Mouse (Mus musculus): ENCODE data around the gene Actn4.
"Not testable (repeated sequence)": the region's sequence is repeated elsewhere in the genome, so short reads cannot be mapped to it uniquely, and the experiment has no call there.

The Actn4 gene

DNA sequence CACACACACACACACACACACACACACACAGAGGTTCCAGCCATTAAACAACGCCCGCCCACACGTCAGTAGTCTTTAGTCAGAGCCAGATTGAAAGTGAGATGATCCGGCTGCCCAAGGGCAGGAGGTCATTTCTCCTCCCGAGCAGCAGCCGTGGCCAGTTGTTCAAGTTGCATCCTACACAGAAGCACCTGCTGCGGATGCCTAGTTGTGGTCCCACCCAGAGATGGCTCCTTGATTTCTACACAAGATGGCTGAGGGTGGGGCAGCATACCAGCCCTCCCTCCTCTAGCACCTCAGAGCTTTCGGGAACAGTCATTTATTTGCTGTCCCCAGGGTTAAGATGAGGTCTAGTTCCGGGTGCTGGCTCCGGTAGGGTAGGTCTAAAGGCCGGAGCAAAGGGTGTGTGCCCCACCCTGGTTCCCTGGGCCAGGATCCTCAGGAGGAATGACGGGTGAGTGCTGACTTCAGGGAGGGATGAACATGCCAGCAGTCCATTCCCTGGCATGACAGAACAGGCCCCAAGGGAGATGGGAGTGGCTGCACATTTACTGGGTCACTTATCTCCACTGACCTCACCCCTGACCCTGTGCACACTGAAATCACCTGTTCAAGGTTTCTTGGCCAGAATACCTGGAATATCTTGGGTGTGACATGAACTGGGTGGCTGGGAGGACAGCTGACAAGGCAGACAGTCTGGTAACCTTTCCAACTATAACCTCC lies 7.7 kb upstream of the Actn4 start:
- no peak for DNase-seq (ENCODE audit: low read depth)

DNA sequence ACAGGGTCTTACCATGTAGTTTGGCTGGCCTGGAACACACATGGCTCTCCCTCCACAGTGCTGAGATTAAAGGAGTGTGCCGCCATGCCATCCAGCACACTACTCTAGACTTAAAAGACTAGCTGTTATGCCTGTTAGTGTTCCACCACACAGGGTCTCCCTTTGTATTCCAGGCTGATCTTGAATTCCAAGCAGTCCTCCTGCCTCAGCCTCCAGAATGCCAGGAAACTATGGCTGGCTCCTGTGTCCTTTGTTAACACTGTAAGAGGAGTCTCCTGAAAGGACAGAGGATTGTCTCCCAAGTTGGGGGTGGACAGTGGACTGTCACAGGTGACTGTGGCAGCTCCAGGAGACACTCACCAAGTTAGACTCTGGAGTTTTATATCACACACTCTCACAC lies 7.1 kb upstream of the Actn4 start:
- no peak for DNase-seq (ENCODE audit: low read depth)

DNA sequence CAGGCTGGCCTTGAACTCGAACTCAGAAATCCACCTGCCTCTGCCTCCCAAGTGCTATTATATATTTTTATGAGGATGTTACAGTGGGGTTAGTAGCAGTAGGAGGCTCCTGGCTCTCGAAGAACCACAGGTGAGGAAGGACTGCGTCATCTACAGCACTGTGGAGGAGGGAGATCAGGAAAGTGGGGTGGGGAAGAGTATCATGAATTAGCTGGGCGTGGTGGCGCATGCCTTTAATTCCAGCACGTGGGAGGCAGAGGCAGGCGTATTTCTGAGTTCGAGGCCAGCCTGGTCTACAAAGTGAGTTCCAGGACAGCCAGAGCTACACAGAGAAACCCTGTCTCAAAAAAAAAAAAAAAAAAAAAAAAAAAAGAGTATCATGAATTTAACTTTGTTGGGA lies 6.0 kb upstream of the Actn4 start:
- DNase-seq (ENCODE audit: low read depth), result not testable (repeated sequence)

DNA sequence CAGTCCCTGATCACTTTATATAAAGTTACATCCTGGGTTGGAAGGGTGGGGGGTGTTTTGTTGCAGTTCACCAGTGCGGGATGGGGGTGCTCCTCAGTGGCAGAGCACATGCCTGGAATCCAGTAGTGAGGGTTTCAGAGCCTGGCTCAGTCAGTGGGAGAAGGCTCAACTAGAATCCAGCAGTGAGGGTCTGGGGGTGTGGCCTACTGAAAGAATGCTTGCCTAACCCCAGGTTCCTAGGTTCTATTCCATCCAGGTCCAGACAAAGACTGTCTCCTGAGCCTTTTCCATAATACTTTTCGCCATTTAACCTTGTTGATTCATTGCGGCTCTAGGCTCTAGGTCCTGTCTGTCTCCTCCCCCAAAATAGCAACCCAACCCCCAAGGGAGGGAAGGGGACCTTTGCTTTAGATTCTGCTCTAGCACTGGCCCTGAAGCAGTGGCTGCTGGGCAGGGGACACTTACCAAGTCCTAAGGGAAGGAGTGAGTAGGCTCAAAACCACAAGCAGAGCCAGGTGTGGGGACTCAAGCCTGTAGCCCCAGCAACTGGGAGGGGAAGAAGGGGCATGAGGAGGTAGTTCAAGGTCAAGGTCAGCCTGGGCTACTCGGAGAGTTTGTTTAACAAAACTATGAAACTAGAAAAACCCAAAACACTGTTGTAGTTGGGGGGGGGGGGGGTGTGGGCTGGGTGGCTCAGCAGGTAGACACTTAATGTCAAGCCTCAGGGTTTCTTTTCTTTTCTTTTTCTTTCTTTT lies 4.8 kb upstream of the Actn4 start:
- no peak for DNase-seq (ENCODE audit: low read depth)

DNA sequence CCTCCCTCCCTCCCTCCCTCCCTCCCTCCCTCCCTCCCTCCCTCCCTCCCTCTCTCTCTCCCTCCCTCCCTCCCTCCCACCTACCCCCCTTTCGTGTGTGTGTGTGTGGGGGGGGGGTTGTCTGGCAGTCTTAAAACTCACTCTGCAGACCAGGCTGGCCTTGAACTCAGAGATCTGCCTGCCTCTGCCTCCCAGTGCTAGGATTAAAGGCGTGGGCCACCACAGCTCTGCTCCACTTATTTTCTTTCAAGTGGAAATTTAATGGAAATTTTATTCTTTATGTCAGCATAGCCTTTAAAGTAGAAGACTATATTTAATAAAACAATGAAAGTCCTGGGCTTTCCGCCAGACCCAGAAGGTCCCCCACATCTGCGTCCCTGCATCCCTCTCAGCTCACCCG lies 4.0 kb upstream of the Actn4 start:
- DNase-seq (ENCODE audit: low read depth), result no peak

DNA sequence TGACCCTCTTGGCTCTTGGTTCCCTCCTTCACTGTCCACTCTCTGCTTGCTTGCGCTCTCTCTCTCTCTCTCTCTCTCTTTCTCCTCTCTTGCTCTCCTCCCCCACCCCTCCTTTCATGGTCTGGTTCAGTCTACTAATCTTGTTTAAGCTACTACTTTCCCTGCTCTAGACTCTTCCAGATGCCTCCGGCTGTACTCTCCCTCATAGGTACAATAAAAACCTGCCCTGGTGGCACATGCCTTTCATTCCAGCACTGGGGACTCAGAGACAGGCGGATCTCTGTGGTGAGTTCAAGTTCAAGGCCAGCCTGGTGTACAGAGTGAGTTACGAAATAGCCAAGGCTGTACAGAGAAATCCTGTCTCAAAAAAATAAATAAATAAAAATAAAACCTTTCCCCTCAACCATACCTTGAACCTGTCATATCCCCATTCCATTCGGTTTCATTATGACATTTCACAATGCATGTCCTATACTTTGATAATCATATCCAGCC lies 3.3 kb upstream of the Actn4 start:
- DNase-seq (ENCODE audit: low read depth), result no peak

DNA sequence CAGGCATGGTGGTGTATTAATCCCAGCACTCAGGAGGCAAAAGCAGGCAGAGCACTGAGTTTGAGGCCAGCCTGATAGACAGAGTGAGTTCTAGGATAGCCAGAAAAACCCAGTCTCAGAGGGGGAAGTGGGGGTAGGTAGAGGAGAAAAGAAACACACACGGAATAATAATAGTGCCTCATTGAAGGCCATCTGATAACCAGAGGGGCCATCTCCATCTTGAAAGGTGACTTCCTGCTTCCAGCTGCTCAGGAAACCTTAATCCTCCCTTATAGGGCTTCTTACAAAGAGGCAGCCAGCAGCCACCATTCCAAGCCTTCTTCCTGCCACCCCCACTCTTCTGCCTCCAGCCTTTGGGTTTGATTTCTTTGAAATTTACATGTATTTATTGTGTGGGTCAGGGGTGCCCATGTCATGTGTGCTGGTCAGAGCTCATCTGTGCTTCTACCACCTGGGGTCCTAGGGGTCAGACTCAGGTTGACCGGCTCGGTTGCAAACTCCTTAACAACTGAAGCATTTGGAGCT lies 1.3 kb upstream of the Actn4 start:
- no peak for DNase-seq (ENCODE audit: low read depth)

DNA sequence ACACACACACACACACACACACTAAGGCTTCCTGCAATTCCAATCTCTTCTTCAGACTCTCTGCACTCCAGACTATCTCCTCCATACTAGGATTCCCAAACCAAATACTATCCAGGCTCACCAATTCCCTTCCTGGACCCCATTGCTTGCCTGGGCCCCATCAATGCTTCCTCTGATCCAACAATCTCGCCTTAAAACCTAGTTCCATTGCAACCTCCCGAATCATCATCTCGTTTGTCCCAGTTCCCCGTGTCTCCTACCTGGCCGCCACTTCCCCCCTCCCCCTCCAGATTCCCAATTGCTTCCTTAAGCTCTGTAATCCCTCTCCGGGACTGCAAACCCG lies 585 bp downstream of the Actn4 start:
- DNase-seq (ENCODE audit: low read depth), result no peak

DNA sequence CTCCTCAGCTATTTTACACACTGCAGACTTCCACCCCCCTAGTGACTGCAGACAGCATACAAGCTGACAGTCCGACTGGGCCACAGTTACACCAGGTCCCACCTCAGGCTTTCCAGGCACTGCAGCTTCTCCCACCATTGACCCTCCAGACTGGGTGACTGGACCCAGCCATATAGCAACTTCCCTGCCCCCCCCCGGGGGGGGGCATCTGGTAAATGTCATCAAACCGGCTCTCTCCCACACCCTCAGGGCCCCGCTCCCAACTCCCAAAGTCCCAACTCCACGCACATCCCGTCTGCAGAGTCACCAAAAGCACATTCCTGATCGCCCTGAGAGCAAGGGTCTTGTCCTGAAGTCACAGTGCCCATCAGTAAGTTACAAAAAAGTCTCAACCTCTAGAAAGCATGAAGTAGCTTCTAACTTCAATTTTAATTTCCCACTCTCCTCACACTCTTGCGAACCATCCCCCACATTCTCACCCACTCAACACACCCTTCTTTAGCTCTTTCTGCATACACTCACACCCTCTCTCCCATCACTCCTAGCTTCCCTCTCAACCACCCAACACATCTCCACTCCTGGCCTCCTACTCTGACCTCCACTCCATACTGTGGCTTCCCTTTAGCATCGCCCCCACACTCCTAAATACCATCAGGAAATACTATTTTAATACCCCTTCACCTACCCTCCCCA lies 1.6 kb downstream of the Actn4 start:
- no peak for DNase-seq (ENCODE audit: low read depth)

DNA sequence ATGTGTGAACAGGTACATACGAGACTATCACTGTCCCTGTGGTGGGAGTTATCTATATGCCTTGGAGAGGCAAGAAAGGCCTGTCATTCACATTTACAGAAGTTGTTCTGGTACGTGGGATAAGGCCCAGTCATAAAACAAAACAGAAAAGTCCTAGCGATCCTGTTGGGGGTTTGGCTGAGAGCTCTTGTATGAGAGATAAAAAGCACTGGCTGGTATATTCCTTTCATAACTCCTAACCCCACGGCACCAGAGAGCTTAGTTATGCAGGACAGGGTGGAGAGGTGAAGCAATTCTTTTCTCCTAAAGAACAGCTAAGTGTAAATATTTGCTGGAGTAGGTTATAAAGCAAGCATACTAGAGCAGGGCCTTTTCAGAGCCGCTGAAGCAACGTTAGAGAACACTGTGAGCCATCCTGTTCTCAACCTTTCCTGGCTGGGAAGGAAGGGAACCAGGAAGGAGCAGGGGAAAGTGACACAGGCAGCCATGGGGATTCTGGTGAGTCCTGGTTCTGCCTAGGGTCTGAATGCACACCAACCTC lies 2.6 kb downstream of the Actn4 start:
- DNase-seq (ENCODE audit: low read depth), result no peak

DNA sequence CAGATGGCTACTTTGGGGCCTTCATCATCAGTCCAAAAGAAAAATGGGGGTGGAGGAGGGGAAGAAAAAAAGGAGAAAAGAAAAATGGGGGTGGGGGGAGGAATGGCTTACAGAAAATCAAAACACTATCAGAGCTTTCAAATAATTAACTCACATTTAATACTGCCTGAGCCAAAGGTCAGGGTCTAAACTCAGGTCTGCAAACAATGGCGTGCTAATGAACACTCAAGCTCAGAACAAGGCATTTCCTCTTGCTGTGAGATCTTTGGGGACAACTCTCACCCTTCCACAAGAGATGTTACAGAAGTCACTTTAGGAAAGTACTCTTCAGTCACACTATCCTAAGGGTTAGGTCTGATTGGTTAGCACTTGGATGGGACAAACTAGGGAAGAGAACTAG lies 3.4 kb downstream of the Actn4 start:
- DNase-seq (ENCODE audit: low read depth), result no peak

DNA sequence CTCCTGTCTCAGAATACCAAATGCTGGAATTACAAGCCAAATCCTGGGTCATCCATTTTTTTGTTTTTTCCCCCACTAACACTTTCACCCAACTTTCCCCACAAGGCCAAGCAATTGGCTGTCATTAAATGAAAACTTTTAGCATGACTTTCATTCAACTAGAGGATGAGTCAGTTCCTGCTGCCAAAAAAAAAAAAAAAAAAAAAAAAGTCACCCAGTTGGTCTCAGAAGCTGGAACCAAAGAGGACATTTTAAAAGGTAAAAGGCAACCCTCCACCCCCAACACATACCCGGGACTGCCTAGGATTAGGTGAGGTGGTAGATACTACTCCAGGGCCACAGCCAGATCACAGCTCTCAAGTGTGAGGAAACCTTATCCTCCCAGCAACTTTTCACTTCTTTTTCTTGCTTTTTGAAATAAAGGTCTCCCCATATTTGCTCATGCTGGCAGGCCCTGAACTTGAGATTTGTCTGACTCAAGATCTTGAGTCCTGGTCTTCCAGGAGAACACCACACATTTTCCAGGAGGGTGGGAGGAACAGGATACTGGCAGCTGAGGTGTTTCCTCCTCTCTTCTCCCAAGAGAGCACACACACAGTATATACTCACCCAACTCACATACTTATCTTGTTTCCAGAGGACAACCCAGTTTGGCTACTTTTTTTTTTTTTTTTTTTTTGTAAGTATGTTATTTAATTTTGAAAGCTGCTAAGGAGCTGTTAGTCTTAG lies 4.0 kb downstream of the Actn4 start:
- no peak for DNase-seq (ENCODE audit: low read depth)

DNA sequence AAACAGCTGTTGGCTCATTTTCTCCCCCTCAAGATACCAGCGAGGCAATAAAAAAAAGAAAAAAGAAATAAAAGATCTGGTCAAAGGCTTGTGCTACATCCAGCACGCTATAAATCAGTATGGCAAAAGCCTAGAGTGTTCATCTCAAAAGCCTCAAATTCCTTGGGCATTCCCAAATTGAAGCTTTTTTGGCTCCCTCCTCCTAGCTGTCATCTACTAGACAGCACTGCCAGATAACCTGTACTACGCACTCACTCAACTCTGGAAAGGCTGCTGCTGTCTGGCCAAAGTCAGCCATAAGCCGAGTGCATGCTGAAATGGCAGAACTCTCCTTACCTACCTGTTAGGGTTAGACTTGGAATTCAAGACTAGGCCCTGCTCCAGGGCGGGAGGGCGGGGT lies 4.9 kb downstream of the Actn4 start:
- DNase-seq (ENCODE audit: low read depth), result no peak

DNA sequence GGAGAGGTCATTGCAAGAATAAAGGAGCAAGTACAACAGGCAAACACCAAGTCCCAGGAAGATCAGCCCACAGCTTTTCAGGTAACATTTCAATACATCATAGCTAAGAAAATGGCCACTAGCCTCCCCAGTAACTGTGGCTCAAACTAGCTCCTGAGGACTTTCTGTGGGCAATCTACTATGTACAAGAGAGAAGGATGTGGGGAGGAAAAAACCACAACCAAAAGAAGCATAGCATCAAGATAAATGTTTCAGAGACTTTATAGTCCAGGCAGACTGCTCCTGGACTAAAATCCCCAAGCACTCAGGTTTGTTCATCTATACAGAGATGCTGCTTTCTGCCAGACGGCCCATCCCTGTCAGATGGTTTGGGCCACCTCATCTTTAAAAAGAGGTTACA lies 5.9 kb downstream of the Actn4 start:
- DNase-seq (ENCODE audit: low read depth), result no peak

DNA sequence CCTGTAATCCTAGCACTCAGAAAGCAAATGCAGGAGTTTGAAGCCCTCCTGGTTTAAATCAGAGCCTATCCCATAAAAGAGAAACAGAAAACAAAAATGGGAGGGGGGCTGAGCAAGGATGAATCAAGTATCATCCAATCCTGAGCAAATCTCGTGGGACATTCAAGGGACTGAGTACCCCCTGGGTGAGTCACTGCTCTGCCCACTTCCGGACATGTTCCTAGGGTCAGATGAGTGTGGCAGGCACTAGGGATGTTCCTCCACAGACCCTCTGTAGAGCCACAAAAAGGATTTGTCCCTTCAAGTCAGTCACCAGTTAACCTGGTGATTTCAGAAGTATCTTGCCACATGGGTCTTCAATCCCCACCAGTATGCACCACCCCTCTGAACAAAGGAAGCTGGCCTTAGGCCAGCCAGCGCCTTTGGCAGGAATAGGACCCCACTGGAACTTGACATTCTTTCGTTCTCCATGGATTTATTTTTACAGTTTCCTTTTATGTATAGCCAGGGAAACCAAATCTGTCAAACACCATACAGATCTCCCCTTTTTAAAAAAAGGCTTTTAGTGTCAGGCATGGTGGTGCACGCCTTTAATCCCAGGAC lies 6.7 kb downstream of the Actn4 start:
- no peak for DNase-seq (ENCODE audit: low read depth)

DNA sequence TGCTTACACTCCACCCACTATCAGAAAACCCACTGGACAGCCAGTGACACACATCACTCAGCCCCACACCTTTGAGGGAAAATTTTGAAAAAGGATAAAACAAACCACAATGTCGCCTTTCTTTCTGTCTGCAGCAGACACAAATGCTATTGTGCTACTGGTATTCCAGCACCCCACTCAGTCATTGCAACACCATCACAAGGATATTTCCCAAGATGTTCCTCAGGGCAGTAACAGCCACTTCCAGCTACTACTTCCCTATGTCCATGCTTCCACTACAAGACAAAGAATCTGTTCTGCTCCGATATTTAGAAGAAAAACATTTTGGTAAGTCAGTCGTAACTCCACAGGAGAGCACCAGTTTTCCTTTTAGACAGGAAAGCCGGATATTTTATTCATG lies 7.4 kb downstream of the Actn4 start:
- DNase-seq (ENCODE audit: low read depth), result no peak

DNA sequence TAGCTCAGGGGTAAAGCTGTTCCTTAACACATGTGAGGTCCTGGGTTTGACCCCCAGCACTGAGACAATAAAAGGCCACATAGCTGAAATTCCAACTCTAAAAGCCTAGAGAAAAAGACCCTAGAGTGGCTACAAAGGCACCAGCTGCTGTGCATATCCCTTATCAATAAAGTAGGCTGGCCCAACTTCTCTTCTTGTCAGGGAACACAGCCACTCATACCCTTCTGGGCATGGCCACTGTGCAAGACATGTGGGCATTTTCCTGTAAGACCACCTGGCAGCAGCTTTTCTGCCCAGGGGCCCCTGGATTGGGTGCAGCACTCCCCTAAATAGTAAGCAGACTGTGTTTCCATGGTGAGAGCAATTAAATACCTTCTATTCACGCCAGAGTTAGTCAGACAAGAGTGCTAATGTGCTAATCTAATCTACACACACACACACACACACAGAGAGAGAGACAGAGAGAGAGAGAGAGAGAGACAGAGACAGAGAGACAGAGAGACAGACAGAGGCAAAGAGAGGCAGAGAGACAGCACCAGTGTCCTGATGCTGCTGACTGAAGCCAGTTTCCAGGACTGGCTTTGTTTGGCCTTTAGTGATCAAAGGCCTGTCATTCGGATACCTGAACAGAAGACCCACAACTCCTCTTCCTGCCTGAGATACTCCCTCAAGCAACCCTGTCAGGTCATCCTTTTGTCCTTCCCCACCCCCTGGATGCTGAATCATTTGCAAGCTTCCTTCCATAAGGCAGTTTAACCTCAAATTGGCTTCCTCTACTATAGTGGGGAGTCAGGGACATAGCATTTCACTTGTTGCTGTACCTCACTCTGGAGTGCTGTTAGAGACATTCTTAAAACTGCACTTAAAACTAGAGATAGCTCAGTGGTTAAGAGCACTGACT lies 8.4 kb downstream of the Actn4 start:
- peak; percentile 72 for DNase-seq (ENCODE audit: low read depth)

DNA sequence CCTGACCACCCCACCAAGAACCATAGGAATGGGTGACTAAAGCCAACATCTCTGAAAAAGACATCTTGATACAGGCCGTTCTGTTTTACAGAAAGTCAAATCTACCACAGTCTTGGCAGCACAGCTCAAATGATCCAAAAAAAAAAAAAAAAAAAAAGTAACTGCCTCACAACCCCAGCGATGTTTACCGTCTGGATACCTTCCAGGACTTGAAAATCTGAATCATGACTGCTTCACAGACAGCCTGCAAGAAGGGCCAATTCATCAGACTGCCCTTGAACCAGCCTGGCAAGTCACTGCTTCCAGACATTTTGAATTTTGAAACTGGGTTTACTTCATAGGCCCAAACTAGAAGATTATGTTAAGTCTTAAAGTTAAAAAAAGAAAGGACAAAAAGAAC lies 9.4 kb downstream of the Actn4 start:
- DNase-seq (ENCODE audit: low read depth), result no peak

DNA sequence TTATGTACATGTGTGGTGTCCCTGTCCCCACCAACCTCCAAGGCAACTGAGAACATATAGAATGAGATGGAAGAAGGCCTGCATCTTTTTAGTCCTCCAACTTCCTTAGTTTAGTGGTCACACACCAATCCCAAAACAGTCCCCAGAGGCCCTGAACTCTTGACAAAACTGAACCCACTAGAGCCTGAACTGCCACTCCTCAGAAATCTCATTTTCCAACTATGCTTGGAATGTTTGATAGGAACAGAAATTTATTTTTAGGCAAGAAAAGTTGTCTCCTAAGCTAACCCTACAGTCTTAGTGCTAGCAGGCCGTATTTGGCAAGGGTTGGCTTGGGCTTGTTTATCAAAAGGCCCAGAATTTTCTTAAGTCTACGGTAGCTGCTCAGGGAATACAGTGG lies 10.4 kb downstream of the Actn4 start:
- DNase-seq (ENCODE audit: low read depth), result no peak

DNA sequence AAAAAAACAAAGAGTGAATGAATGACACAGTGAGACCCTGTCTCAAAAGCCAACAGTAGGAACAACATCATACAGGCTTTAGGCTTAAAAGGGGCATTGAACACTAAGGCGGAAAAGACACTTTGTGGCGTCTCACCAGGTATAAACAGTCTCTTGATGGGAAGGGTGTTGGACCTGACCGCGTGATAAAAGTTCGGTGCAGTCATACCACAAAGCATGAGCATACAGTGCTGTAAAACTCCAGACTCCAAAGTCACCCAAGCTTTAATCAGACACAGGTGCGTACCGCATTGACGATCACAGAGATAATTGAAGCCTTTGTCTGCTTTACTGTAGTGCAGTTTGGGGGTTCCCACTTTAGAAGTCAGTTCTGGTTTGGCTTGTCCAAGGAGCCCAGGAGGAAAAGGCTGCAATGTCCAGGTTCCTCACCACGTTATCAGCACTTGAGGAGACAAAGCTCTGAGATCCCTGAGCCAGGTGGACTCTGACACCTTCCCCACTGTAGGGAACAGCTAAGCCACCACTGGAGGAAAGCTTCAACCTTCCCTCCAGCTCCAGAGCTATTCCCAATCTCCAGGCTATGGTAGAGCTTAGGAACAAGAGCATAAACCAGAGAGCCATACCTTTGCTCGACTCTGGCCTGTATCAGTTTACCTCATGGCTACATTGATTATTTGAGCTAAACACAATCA lies 11.6 kb downstream of the Actn4 start:
- no peak for DNase-seq (ENCODE audit: low read depth)
